Mouse (Mus musculus) limb, embryonic 13.5 days (tissue): ENCODE results near the gene Samsn1. TPM values are rescaled to one million over a fixed set of nuclear protein-coding genes. Genes with fewer than 3 reads are reported as not detected.

Experiments
- ATAC-seq: fragments of 200-750 bp; cut with Nextera tagmentation; 2 replicates; pipeline ENCODE4 v1.8.0; 2017; ENCODE audit warnings: low read depth, moderate number of reproducible peaks, moderate TSS enrichment; ENCODE audit not compliant: low FRiP score
- H3K27ac ChIP-seq: fragments of 300-500 bp; sonication (generic); 2 replicates; pipeline ENCODE4 v1.5.1; 2015; ENCODE audit warnings: inconsistent platforms, mild to moderate bottlenecking, moderate library complexity
- H3K27me3 ChIP-seq: fragments of 300-500 bp; sonication (generic); 2 replicates; pipeline ENCODE4 v1.6.1; 2015; ENCODE audit warnings: mild to moderate bottlenecking, inconsistent platforms
- H3K36me3 ChIP-seq: fragments of 300-500 bp; sonication (generic); 2 replicates; pipeline ENCODE4 v1.6.1; 2015; ENCODE audit warnings: inconsistent platforms, mild to moderate bottlenecking, moderate library complexity
- H3K4me1 ChIP-seq: fragments of 300-500 bp; sonication (generic); 2 replicates; pipeline ENCODE4 v1.6.1; 2015; ENCODE audit warnings: inconsistent platforms
- H3K4me2 ChIP-seq: fragments of 300-500 bp; sonication (generic); replicated peaks from 2 replicates; pipeline ENCODE4 v1.6.1; 2015; ENCODE audit warnings: inconsistent platforms, mild to moderate bottlenecking, moderate library complexity
- H3K4me3 ChIP-seq: fragments of 300-500 bp; sonication (generic); 2 replicates; pipeline ENCODE4 v1.5.1; 2015; ENCODE audit warnings: moderate library complexity, mild to moderate bottlenecking, inconsistent platforms
- H3K9ac ChIP-seq: fragments of 300-500 bp; sonication (generic); 2 replicates; pipeline ENCODE4 v1.6.1; 2015; ENCODE audit warnings: mild to moderate bottlenecking, inconsistent platforms
- H3K9me3 ChIP-seq: fragments of 300-500 bp; sonication (generic); 2 replicates; pipeline ENCODE4 v1.6.1; 2016; ENCODE audit warnings: inconsistent platforms
- WGBS: fragments of 180-500 bp; shearing (Covaris S2); methylation state at CpG from one replicate; pipeline ENCODE4 v1.1.7; 2015; 5-methylcytosine and 5-hydroxymethylcytosine counted together
- polyA plus RNA-seq: library from polyadenylated mRNA; unstranded; fragments of >200 nt; fragmentation: Nextera tagmentation; extraction: Ambion mirVana; gene quantifications from 2 replicates; pipeline ENCODE4 v1.2.1, GENCODE M21; 2015

Samsn1 gene
- polyA plus RNA-seq, 1 experiment from 2014 or later = 2.0 TPM

DNA sequence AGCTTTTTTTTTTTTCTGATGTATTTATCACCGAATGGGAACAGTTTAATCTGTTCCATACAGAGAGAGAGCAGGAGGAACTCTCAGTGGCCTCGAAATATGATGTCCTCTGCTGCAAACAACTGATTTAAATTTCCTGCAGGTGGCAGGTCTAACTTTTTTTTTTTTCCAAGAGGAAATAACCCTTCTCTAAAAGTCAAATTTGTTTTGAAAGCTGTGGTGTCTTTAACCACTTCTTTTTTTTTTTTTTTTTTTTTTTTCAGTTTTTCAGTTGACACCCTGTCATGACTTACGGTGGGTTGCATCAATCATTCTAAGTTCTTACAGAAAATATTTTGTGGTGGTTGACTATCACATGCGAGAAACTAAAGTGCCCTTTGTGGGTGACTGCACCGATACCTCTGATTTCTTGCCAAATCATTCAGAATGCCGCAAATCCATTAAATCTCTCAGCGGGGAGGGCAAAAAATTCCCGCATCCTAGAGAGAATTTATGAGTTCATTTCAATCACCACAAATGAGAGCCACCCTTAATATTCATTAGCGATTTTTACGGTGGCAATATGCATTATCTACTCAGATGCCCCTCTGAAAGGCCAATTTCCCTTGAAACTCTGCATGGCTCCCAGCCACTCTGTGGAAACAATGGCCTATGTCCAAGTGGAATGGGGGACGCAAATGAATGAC is 92.4 kb downstream of the Samsn1 start:
- WGBS = 58% methylated on average over 11 of the region's 11 CpGs
- Histone ChIP-seq H3K27ac (no peak overlapping the region), H3K36me3 (no peaks in the 10 kb centered on the region), H3K9ac (no peak overlapping the region), H3K4me2 (no peak overlapping the region), H3K27me3 (no peaks in the 10 kb centered on the region), H3K4me1 (no peaks in the 10 kb centered on the region), H3K9me3 (no peaks in the 10 kb centered on the region), H3K4me3 (no peak overlapping the region)
- ATAC-seq = no peak

DNA sequence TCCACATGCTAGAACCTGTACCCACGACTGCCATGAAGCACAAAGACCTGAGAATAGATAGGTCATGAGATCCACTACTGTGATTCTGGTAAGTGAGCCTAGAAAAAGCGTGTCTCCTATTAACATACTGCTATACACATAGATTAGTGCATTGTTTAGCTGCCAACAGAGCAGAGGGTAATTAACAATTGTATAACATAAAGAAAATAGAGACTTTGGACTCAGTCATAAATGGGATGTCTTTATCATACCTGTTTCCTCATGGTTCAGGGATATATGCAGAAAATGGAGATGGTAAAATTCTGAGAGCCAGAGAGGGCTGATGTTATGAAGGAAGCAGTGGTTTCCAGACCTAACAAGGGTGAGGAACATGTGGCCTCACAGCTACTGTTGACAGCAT is 95.6 kb downstream of the Samsn1 start:
- ATAC-seq = no peak
- Histone ChIP-seq H3K9me3 (no peaks in the 10 kb centered on the region), H3K4me3 (no peak overlapping the region), H3K4me1 (no peaks in the 10 kb centered on the region), H3K9ac (no peak overlapping the region), H3K4me2 (no peak overlapping the region), H3K27ac (no peak overlapping the region), H3K27me3 (no peaks in the 10 kb centered on the region), H3K36me3 (no peaks in the 10 kb centered on the region)
- WGBS = 71% methylated on average over 2 of the region's 2 CpGs

DNA sequence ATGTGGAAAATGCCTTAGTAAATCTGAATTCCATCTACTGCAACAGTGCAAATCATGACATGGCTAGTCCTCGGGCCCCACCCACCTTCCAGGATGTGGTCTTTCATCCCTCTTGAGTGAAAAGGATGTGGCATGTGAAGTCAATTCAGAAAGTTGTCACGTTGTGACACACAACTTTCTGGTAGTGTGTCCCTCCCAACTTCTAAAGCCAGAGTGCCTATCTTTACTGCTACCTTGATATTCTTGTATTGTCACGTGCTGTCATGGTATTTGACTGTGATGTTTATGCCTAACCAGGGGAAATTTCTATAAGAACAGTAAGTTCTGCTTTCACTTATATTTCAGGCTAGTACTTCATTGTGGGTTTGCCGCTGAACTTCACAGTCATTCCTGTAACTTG is 101.2 kb downstream of the Samsn1 start:
- Histone ChIP-seq H3K9me3 (no peaks in the 10 kb centered on the region), H3K4me1 (no peaks in the 10 kb centered on the region), H3K27ac (no peak overlapping the region), H3K4me3 (no peak overlapping the region), H3K36me3 (no peaks in the 10 kb centered on the region), H3K4me2 (no peak overlapping the region), H3K9ac (no peak overlapping the region), H3K27me3 (no peaks in the 10 kb centered on the region)
- no peak for ATAC-seq
- WGBS = 86% methylated on average over 4 of the region's 4 CpGs

DNA sequence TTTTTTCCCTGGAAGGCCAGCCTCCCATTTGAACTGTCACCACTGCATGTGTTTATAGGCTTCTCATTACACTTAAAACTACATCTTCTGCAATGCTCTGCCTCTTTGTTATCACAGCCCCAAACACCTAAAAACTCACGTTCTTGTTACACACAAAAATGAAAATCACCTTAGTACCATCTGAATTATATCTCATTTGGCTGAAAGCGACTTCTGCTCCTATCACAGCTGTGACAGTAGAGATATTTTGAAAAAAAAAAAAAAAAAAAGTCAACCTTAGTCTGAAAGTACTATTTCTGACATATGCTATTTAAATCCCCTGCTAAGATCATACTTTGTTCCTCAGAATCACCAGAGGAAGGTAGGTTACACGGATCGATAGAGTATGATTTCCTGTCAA is 102.8 kb downstream of the Samsn1 start:
- H3K9me3 ChIP-seq = no peaks in the 10 kb centered on the region
- 89% methylated on average over 4 of the region's 4 CpGs for WGBS
- H3K4me3 ChIP-seq = no peak overlapping the region
- H3K36me3 ChIP-seq = no peaks in the 10 kb centered on the region
- H3K4me2 ChIP-seq = no peak overlapping the region
- ATAC-seq = no peak
- no peak overlapping the region for H3K27ac ChIP-seq
- no peak overlapping the region for H3K9ac ChIP-seq
- no peaks in the 10 kb centered on the region for H3K4me1 ChIP-seq
- no peaks in the 10 kb centered on the region for H3K27me3 ChIP-seq

DNA sequence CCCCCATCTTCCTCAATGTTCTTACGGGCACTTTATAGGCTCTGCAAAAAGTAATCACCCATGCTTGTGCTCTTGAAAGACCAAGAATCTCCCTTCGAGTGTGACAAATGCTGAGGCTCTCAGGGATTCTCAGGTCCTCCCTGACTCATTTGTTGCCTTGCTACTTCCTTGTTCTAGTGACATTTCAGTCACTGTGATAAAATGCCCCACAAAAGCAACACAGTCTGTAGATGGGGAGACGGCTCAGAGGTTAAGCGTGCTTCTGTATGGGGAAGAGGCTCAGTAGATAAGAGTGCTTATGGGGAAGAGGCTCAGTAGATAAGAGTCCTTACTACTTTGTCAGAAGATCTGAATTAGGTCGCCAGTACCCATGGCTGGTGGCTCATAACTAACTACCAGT is 104.4 kb downstream of the Samsn1 start:
- Histone ChIP-seq H3K27me3 (no peaks in the 10 kb centered on the region), H3K27ac (no peak overlapping the region), H3K4me2 (no peak overlapping the region), H3K9me3 (no peaks in the 10 kb centered on the region), H3K36me3 (no peaks in the 10 kb centered on the region), H3K4me3 (no peak overlapping the region), H3K4me1 (no peaks in the 10 kb centered on the region), H3K9ac (no peak overlapping the region)
- WGBS = 86% methylated on average over 5 of the region's 5 CpGs
- ATAC-seq = no peak

DNA sequence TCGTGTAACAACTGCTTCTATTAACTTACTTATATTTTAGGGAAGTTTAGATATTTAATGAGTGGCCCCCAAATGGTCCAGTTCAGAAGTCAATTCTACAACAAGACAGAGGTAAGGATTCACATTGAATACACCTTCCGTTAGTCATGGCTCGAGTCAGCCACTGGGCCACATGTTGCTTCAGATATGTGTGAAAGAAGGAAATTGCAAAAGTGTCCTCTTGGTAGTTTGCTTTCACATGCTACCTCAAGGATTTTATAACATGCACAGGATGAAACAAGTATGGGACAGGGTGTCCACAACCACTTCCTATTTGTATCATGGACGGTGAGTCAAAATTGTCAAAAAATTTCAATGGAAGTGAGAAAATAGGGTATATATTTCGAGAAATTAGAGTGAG is 110.0 kb downstream of the Samsn1 start:
- H3K27me3 ChIP-seq = no peaks in the 10 kb centered on the region
- no peaks in the 10 kb centered on the region for H3K9me3 ChIP-seq
- WGBS = 90% methylated on average over 5 of the region's 5 CpGs
- ATAC-seq = no peak
- H3K9ac ChIP-seq = no peak overlapping the region
- no peak overlapping the region for H3K4me2 ChIP-seq
- H3K27ac ChIP-seq = no peak overlapping the region
- H3K4me3 ChIP-seq = no peak overlapping the region
- H3K4me1 ChIP-seq = no peaks in the 10 kb centered on the region
- no peaks in the 10 kb centered on the region for H3K36me3 ChIP-seq

DNA sequence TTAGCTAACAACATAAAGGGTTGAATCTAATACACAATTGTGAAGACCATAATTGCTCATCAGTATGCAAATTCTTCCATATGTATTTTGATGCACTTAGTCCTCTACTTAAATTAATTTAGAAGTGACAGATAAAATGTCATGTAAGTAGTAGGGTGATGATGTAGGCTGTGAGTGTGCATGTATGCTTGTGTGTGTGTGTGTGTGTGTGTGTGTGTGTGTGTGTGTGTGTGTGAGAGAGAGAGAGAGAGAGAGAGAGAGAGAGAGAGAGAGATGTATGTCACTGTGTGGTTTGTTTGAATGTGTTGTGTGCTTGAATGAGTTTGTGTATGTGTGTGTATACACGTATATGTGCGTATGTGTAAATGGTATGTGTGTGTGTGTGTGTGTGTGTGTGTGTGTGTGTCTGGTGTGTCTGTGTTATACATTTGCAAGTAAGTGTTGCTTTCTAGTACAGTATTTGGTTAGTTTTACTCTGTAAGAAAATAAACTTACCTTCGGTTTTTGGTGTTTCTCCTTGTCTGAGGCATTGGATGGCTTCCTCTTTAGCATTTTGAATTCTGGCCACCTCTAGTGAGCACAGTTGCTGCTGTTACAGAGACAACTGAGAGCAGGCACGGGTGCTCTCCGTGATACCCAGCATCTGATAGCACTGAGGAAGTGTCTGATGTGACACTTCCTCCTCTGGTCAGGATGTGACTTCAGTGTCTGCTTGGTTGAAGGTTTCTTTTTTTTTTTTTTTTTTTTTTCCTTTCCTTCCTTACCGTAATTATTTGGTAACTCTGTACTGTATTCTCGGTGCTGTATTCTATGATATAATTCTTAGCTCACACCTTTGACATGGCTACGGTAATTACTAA is 113.2 kb downstream of the Samsn1 start:
- Histone ChIP-seq H3K4me3 (no peak overlapping the region), H3K27ac (no peak overlapping the region), H3K27me3 (no peaks in the 10 kb centered on the region), H3K4me2 (no peak overlapping the region), H3K36me3 (no peaks in the 10 kb centered on the region), H3K9me3 (no peaks in the 10 kb centered on the region), H3K9ac (no peak overlapping the region), H3K4me1 (no peaks in the 10 kb centered on the region)
- 75% methylated on average over 8 of the region's 8 CpGs for WGBS
- ATAC-seq = no peak

DNA sequence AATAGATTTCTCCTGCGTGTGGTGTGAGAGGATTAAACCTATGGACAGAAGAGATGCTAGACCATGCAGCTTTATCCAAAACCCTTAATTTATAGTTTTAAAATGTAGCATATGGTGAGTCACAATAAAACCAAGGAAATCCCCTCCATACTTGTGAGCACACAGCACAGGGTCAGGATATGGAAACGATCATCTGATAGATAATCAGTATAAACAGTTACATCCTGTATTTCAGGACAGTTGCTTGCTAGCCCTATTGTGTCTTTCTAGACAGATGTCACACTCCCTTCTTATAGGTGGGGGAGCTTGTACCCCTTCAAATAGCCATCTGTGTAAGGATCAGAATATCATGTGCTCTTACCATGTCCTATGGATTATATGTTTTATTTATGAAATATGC is 115.3 kb downstream of the Samsn1 start:
- Histone ChIP-seq H3K27me3 (no peaks in the 10 kb centered on the region), H3K27ac (no peak overlapping the region), H3K4me2 (no peak overlapping the region), H3K36me3 (no peaks in the 10 kb centered on the region), H3K9ac (no peak overlapping the region), H3K9me3 (no peaks in the 10 kb centered on the region), H3K4me1 (no peaks in the 10 kb centered on the region), H3K4me3 (no peak overlapping the region)
- WGBS = 78% methylated on average over 2 of the region's 2 CpGs
- ATAC-seq = no peak

DNA sequence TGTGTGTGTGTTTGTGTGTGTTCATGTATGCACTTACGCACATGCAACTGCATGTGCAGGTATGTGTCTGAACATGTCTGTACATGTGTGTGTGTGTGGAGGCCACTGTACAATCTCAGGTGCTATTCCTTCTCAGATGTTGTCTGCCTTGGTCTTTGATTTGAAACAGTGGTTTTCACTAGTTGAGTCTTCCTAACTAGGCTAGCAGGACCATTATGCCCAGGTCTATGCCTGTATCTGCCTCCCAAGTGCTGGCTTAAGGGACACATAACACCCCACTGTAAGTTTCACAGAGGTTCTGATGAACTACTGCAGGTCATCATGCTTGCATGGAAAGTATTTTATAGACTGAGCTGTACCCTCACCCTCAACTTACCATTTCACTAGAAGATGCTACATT is 115.8 kb downstream of the Samsn1 start:
- Histone ChIP-seq H3K9me3 (no peaks in the 10 kb centered on the region), H3K9ac (no peak overlapping the region), H3K27me3 (no peaks in the 10 kb centered on the region), H3K4me2 (no peak overlapping the region), H3K36me3 (no peaks in the 10 kb centered on the region), H3K27ac (no peak overlapping the region), H3K4me3 (no peak overlapping the region), H3K4me1 (no peaks in the 10 kb centered on the region)
- 100% methylated on average over 1 of the region's 1 CpGs for WGBS
- ATAC-seq = no peak

DNA sequence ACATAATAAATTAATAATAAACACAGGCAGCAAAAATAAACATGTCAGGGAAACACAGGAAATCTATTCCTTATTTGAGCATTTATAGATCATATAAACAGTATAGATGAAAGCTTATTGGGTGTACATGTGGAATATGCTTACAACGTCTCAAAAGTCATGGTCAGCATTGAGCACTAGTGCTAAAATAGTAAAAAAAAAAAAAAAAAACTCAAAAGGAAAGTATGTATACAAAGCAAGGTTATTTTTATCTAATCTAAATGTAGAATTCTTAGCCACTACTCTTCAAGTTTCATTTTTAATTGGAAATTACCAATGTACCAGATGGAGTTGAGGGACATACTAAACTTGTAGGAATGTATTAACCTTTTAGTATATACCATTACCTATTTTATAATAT is 116.8 kb downstream of the Samsn1 start:
- ATAC-seq = no peak
- Histone ChIP-seq H3K9ac (no peak overlapping the region), H3K4me2 (no peak overlapping the region), H3K4me3 (no peak overlapping the region), H3K27me3 (no peaks in the 10 kb centered on the region), H3K36me3 (no peaks in the 10 kb centered on the region), H3K9me3 (no peaks in the 10 kb centered on the region), H3K4me1 (no peaks in the 10 kb centered on the region), H3K27ac (no peak overlapping the region)
- WGBS = 59% methylated on average over 1 of the region's 1 CpGs

DNA sequence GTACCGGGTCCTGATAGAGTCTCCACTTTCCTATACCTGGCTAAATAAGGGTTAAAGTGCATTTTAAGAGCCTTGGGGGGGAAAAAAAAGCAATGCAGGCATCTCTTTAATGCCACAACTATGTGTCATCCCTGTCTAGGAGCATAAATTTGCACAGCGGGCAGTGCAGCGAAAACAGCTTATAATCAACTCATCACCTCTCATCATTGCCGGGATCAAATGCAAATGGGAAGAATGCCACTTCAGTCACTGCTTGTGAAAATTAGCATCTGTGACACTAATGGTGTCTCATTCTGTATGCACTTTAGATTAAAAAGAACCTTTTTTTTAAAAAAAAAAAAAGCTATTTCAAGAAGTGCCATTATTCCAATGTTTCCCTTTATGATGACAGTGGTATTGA is 118.0 kb downstream of the Samsn1 start:
- Histone ChIP-seq H3K9me3 (no peaks in the 10 kb centered on the region), H3K4me2 (no peak overlapping the region), H3K36me3 (no peaks in the 10 kb centered on the region), H3K4me3 (no peak overlapping the region), H3K4me1 (no peaks in the 10 kb centered on the region), H3K27ac (no peak overlapping the region), H3K9ac (no peak overlapping the region), H3K27me3 (no peaks in the 10 kb centered on the region)
- ATAC-seq = no peak
- WGBS = 86% methylated on average over 4 of the region's 4 CpGs

DNA sequence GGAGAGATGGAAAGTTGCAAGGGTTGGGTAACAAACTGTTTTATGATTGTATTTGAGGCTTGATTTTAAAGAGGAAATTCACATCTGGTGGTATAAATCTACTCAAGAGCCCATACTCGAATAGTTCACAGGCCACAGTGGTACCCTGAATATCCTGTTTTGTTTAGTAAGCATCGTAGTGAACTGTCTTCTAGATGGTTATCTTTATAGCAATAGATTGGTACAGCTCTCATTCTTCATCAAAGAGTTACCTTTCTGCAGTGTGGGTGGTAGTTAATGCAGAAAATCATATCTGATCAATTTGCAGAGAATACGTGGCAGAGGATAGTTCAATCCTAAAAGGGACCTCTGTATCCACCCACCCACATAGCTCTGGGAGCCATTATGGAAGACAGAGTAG is 119.1 kb downstream of the Samsn1 start:
- Histone ChIP-seq H3K9me3 (no peaks in the 10 kb centered on the region), H3K27ac (no peak overlapping the region), H3K27me3 (no peaks in the 10 kb centered on the region), H3K4me2 (no peak overlapping the region), H3K9ac (no peak overlapping the region), H3K4me3 (no peak overlapping the region), H3K36me3 (no peaks in the 10 kb centered on the region), H3K4me1 (no peaks in the 10 kb centered on the region)
- no peak for ATAC-seq
- WGBS = 85% methylated on average over 3 of the region's 3 CpGs
